Mouse (Mus musculus) heart, embryonic 13.5 days (tissue): ENCODE results near the gene Wdr46. TPM values are rescaled to one million over a fixed set of nuclear protein-coding genes. Genes with fewer than 3 reads are reported as not detected.

ENCODE experiments used
- ATAC-seq: fragments of 200-750 bp; cut with Nextera tagmentation; 2 replicates; pipeline ENCODE4 v1.8.0; 2017; ENCODE audit warnings: moderate TSS enrichment; ENCODE audit not compliant: insufficient number of reproducible peaks, low FRiP score, low TSS enrichment; ENCODE audit errors: extremely low read depth
- H3K27ac ChIP-seq: fragments of 300-500 bp; sonication (generic); replicated peaks from 2 replicates; pipeline ENCODE4 v1.5.1; 2015; ENCODE audit warnings: moderate library complexity, mild to moderate bottlenecking, inconsistent platforms
- H3K27me3 ChIP-seq: fragments of 300-500 bp; sonication (generic); replicated peaks from 2 replicates; pipeline ENCODE4 v1.6.1; 2015; ENCODE audit warnings: mild to moderate bottlenecking, inconsistent platforms
- H3K36me3 ChIP-seq: fragments of 300-500 bp; sonication (generic); 2 replicates; pipeline ENCODE4 v1.6.1; 2015; ENCODE audit warnings: mild to moderate bottlenecking, inconsistent platforms
- H3K4me1 ChIP-seq: fragments of 300-500 bp; sonication (generic); 2 replicates; pipeline ENCODE4 v1.6.1; 2015; ENCODE audit warnings: inconsistent platforms
- H3K4me2 ChIP-seq: fragments of 300-500 bp; sonication (generic); 2 replicates; pipeline ENCODE4 v1.6.1; 2015; ENCODE audit warnings: inconsistent platforms, mild to moderate bottlenecking, moderate library complexity
- H3K4me3 ChIP-seq: fragments of 300-500 bp; sonication (generic); 2 replicates; pipeline ENCODE4 v1.5.1; 2015; ENCODE audit warnings: moderate library complexity, mild to moderate bottlenecking, inconsistent platforms
- H3K9ac ChIP-seq: fragments of 300-500 bp; sonication (generic); 2 replicates; pipeline ENCODE4 v1.6.1; 2015; ENCODE audit warnings: inconsistent platforms, mild to moderate bottlenecking, moderate library complexity
- H3K9me3 ChIP-seq: fragments of 300-500 bp; sonication (generic); 2 replicates; pipeline ENCODE4 v1.6.1; 2016; ENCODE audit warnings: inconsistent platforms
- WGBS: fragments of 180-500 bp; shearing (Covaris S2); methylation state at CpG from one replicate; pipeline ENCODE4 v1.1.7; 2015; ENCODE audit warnings: mixed read lengths; 5-methylcytosine and 5-hydroxymethylcytosine counted together
- polyA plus RNA-seq: library from polyadenylated mRNA; unstranded; fragments of >200 nt; fragmentation: Nextera tagmentation; extraction: Ambion mirVana; gene quantifications from 2 replicates; pipeline ENCODE4 v1.2.1, GENCODE M21; 2015

Gene Wdr46
- polyA plus RNA-seq, 1 experiment from 2014 or later: 20.6 TPM

DNA sequence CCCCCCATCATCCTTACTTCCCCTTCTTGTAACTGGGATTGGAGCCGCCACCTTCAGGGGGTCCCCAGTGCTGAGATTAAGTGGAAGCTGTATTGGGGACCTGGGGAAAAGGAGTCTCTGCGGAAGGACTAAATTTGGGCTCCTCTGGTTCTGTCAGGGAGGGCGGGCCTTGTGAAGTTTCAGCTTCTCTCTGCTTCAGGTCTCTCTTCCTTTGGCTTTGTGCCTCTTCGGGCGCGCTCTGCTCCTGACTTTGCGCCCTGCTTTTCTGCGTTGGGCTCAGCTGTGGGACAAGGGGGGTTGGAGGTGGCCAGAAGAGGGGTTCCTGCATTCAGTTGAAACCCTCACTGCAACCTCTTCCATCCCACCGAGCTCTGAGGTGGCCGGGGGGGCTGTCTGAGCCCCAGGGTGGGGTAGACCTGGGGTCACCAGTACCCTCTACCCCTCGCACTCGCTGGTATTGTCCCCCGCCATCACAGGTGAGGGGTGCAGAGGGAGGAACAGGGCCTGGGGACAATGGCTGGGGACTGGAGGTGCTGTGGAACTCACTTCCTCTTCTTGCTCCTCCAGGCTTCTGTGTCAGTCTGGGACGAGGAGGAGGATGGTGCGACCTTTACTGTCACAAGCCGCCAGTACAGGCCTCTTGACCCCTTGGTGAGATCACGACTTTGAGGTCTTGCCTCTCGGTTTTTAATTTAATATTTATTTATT is 9.1 kb upstream of the Wdr46 start:
- Histone ChIP-seq H3K4me3 (peak overlapping the region; percentile 96), H3K9me3 (no peaks in the 10 kb centered on the region), H3K27ac (no peak overlapping the region), H3K9ac (peak overlapping the region; percentile 98), H3K27me3 (no peaks in the 10 kb centered on the region), H3K4me1 (peaks cover 25% of the 10 kb centered on the region), H3K36me3 (peaks cover 61% of the 10 kb centered on the region), H3K4me2 (peak overlapping the region; percentile 100)
- ATAC-seq: no peak
- 39% methylated on average over 18 of the region's 18 CpGs for WGBS

DNA sequence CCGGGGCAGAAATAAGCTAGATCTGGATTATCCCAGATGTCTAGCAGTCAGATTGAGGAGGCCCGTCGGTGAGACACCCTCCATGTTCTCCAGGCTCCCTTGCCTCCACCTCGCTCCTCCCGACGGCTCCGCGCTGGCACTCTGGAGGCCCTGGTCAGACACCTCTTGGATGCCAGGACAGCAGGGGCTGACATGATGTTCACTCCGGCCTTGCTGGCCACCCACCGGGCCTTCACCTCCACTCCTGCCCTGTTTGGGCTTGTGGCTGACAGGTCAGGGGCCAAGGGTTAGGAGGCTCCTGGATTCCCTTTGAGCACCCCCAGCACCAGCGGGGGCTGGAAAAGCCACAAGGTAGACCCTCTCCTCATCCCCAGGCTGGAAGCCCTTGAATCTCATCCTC is 8.5 kb upstream of the Wdr46 start:
- ATAC-seq: no peak
- H3K9me3 ChIP-seq: no peaks in the 10 kb centered on the region
- H3K4me1 ChIP-seq: peaks cover 25% of the 10 kb centered on the region
- H3K27ac ChIP-seq: no peak overlapping the region
- no peaks in the 10 kb centered on the region for H3K27me3 ChIP-seq
- 86% methylated on average over 11 of the region's 11 CpGs for WGBS
- H3K4me2 ChIP-seq: no peak overlapping the region
- no peak overlapping the region for H3K4me3 ChIP-seq
- no peak overlapping the region for H3K9ac ChIP-seq
- peaks cover 63% of the 10 kb centered on the region for H3K36me3 ChIP-seq

DNA sequence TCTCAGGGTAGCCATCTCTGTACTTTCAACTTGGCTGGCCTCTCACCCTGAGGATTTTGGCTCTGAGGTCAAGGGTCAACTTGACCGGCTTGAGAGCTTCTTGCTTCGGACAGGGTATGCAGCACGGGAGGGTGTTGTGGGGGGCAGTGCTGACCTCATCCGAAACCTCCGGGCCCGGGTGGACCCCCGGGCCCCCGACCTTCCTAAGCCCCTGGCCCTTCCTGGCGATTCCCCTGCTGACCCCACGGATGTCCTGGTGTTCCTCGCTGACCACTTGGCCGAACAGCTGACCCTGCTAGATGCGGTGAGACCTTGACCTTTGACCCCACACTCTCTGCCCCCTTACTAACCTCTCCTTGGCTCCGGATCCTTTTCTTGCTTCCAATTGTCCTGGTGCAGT is 8.0 kb upstream of the Wdr46 start:
- no peak for ATAC-seq
- peaks cover 25% of the 10 kb centered on the region for H3K4me1 ChIP-seq
- no peaks in the 10 kb centered on the region for H3K9me3 ChIP-seq
- no peak overlapping the region for H3K4me2 ChIP-seq
- H3K4me3 ChIP-seq: no peak overlapping the region
- no peak overlapping the region for H3K9ac ChIP-seq
- 84% methylated on average over 14 of the region's 14 CpGs for WGBS
- no peak overlapping the region for H3K27ac ChIP-seq
- peaks cover 63% of the 10 kb centered on the region for H3K36me3 ChIP-seq
- no peaks in the 10 kb centered on the region for H3K27me3 ChIP-seq

DNA sequence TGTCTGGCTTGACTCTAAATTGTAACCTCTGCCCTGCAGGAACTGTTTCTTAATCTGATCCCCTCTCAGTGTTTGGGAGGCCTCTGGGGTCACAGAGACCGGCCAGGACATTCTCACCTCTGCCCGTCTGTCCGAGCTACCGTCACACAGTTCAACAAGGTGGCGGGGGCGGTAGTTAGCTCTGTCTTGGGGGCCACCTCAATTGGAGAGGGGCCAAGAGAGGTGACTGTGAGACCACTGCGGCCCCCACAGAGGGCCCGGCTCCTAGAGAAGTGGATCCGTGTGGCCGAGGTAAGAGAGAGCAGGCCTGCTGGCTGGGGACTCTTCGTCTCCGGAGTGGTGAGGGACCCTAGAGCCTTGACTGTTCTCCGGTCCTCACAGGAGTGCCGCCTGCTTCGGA is 7.5 kb upstream of the Wdr46 start:
- Histone ChIP-seq H3K4me1 (peaks cover 22% of the 10 kb centered on the region), H3K9ac (no peak overlapping the region), H3K4me3 (no peak overlapping the region), H3K9me3 (no peaks in the 10 kb centered on the region), H3K27me3 (no peaks in the 10 kb centered on the region), H3K27ac (no peak overlapping the region), H3K36me3 (peaks cover 62% of the 10 kb centered on the region), H3K4me2 (no peak overlapping the region)
- ATAC-seq: no peak
- WGBS: 90% methylated on average over 15 of the region's 15 CpGs

DNA sequence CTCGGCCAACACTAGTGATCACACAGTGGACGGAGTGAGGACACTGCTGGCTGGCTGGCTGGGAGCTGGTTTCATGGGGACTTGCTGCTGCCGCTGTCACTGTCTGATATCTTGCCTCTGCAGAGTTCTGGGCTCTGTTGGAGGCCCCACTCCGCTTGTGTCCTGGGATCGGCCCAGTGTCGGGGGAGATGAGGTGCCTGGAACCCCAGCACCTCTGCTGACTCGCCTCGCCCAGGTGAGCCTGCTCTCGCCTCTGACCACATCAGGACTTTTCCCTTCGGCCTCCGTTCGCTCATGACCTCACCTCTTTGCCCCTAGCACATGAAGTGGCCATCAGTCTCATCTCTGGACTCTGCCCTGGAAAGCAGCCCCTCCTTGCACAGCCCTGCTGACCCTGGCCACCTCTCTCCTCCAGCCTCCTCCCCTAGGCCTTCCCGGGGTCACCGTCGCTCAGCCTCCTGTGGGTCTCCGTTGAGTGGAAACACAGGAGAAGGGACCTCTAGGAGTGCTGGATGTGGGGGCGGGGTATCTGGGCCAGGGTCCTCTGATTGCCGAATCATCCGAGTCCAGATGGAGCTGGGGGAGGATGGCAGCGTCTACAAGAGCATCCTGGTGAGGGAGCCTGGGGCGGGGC is 4.9 kb upstream of the Wdr46 start:
- no peaks in the 10 kb centered on the region for H3K9me3 ChIP-seq
- peaks cover 71% of the 10 kb centered on the region for H3K36me3 ChIP-seq
- peaks cover 22% of the 10 kb centered on the region for H3K4me1 ChIP-seq
- no peak overlapping the region for H3K4me3 ChIP-seq
- ATAC-seq: no peak
- H3K4me2 ChIP-seq: no peak overlapping the region
- 83% methylated on average over 21 of the region's 21 CpGs for WGBS
- no peak overlapping the region for H3K9ac ChIP-seq
- H3K27ac ChIP-seq: no peak overlapping the region
- H3K27me3 ChIP-seq: no peaks in the 10 kb centered on the region

DNA sequence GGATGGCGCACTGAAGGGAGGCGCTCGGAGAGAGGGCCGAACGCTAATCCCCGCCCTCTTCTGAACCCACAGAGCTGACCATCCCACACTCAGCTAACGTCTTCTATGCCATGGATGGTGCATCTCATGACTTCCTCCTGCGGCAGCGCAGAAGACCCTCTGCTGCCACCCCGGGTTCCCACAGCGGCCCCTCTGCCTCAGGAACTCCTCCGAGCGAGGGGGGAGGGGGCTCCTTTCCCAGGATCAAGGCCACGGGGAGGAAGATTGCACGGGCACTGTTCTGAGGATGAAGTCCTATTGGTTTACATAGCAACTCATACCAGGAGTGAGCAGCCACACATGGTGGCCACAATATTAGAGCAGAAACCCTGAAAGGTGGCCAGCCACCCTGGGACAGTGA is 3.5 kb upstream of the Wdr46 start:
- Histone ChIP-seq H3K9me3 (no peaks in the 10 kb centered on the region), H3K4me2 (no peak overlapping the region), H3K27me3 (no peaks in the 10 kb centered on the region), H3K4me1 (peaks cover 23% of the 10 kb centered on the region), H3K4me3 (no peak overlapping the region), H3K27ac (no peak overlapping the region), H3K9ac (no peak overlapping the region), H3K36me3 (peaks cover 71% of the 10 kb centered on the region)
- 79% methylated on average over 15 of the region's 15 CpGs for WGBS
- ATAC-seq: no peak

DNA sequence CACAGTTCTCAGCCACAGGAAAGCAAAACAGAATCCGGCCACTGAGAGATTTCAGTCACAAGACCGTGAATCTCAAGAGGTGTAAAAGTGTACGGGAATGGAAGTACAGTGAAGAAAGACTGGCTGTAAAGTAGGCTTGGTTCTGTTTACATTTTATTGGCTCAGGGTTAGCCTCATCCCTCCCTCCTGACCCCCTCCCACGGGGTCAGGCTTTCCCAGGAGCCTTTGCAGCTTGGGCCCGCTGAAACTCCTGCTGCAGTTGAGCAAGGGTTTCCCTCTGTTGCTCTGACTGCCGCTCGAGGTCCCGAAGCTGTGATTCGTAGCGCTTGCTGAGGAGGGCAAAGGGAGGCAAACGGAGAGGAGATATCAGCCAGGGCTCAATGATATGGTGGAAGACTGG is 1.7 kb upstream of the Wdr46 start:
- H3K4me1 ChIP-seq: peaks cover 23% of the 10 kb centered on the region
- no peak for ATAC-seq
- H3K9me3 ChIP-seq: no peaks in the 10 kb centered on the region
- no peak overlapping the region for H3K27ac ChIP-seq
- no peak overlapping the region for H3K9ac ChIP-seq
- H3K4me3 ChIP-seq: peak overlapping the region; percentile 92
- WGBS: 77% methylated on average over 11 of the region's 11 CpGs
- H3K36me3 ChIP-seq: peaks cover 67% of the 10 kb centered on the region
- no peaks in the 10 kb centered on the region for H3K27me3 ChIP-seq
- H3K4me2 ChIP-seq: peak overlapping the region; percentile 95

DNA sequence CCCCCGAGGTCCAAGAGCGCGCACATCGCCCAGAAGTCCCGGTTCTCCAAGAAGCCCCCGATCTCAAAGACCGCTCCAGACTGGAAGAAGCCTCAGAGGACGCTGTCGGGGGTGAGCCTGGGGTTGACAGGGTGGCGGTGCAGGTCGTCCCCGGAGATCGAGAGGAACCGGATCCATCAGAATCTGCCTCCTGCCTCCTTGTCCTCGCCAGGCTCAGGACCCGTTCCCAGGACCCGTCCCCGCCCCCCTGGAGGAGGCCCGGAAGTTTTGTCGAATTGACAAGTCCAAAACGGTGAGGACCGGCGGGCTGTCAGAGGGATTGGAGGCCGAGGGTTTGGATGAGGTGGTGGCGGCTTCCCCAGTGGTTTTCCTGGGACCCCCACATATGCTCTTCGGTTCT is 521 bp downstream of the Wdr46 start:
- Histone ChIP-seq H3K4me2 (peak overlapping the region; percentile 95), H3K27ac (no peak overlapping the region), H3K36me3 (peaks cover 67% of the 10 kb centered on the region), H3K9ac (peak overlapping the region; percentile 97), H3K4me1 (peaks cover 23% of the 10 kb centered on the region), H3K27me3 (no peaks in the 10 kb centered on the region), H3K9me3 (no peaks in the 10 kb centered on the region), H3K4me3 (peak overlapping the region; percentile 92)
- no peak for ATAC-seq
- 1% methylated on average over 26 of the region's 26 CpGs for WGBS

DNA sequence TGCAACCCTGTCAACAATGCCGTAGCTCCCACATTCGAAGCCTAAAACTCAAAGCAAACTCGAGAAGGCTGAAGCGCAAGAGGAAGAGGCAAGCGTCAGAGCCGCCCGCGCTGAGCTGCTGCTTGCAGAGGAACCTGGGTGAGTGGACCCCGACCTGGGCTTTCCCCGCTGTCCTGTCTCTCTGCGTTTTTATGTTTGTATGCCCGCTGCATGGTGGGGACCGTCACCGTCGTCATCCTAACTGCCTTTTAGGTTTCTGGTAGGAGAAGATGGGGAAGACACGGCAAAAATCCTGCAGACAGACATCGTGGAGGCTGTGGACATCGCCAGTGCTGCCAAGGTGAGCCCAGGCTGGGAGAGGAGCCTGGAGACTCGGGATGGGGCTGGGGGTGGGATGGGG is 921 bp downstream of the Wdr46 start:
- Histone ChIP-seq H3K9ac (peak overlapping the region; percentile 97), H3K4me3 (peak overlapping the region; percentile 92), H3K27me3 (no peaks in the 10 kb centered on the region), H3K36me3 (peaks cover 67% of the 10 kb centered on the region), H3K27ac (no peak overlapping the region), H3K4me1 (peaks cover 23% of the 10 kb centered on the region), H3K9me3 (no peaks in the 10 kb centered on the region), H3K4me2 (peak overlapping the region; percentile 95)
- 50% methylated on average over 19 of the region's 19 CpGs for WGBS
- ATAC-seq: no peak

DNA sequence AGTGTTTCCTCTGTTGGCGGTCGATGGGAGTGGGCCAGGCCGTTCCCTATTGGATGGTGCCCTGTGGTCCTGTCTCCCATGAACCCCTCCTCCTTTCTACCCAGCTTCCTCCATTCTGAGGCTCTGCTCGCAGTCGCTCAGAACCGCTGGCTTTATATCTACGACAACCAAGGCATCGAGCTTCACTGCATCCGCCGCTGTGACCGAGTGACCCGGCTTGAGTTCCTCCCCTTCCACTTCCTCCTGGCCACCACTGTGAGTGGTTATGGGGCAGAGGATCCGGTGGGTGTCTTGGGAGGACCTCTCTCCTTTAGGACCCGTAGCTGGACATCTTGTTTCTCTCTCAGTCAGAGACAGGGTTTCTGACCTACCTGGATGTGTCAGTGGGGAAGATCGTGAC is 3.0 kb downstream of the Wdr46 start:
- Histone ChIP-seq H3K4me1 (peaks cover 23% of the 10 kb centered on the region), H3K36me3 (peaks cover 63% of the 10 kb centered on the region), H3K4me2 (no peak overlapping the region), H3K27me3 (no peaks in the 10 kb centered on the region), H3K4me3 (no peak overlapping the region), H3K27ac (no peak overlapping the region), H3K9me3 (no peaks in the 10 kb centered on the region), H3K9ac (no peak overlapping the region)
- WGBS: 93% methylated on average over 15 of the region's 15 CpGs
- ATAC-seq: no peak

DNA sequence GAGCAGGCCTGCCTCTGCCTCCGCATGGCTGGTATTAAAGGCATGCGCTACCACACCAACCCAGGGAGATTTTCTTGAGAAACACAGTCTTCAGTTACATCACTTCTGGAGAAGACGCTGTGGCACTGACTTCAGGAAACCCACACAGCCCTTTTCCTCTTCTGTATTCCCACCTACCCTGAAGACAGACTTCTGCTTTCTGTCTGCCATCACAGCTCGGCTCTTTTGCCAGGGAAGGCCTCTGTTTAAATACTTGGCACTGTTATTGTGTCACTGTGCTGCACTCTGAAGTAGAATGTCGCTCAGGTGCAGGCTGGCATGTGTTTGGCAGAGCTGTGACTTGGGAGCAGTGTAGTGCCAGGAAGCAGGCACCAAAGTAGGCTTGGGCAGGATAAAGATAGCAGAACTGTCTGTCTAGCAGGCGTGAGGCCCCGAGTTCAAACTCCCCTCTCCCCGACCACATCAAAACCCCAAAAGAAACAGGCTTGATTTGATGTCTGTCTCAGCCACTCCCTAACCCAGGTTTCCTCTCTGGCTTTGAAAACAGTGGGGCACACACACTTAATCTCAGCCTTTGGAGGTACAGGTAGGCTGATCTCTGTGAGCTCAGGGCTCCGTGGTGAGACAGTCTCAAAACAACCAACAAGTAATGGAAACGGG is 7.1 kb downstream of the Wdr46 start:
- Histone ChIP-seq H3K9me3 (no peaks in the 10 kb centered on the region), H3K9ac (no peak overlapping the region), H3K36me3 (peaks cover 82% of the 10 kb centered on the region), H3K27me3 (no peaks in the 10 kb centered on the region), H3K4me1 (peaks cover 31% of the 10 kb centered on the region), H3K27ac (no peak overlapping the region), H3K4me3 (no peak overlapping the region), H3K4me2 (no peak overlapping the region)
- WGBS: 83% methylated on average over 10 of the region's 10 CpGs
- no peak for ATAC-seq
